Mouse (Mus musculus) mouse trophoblast stem cell (cell line): Measurements from ENCODE around the gene Vti1a.

Source experiments
- in situ Hi-C, 2 experiments: fragments of 300-500 bp; cut with MseI, MboI; formaldehyde crosslinking; loops; 2 replicates in 1 of 2; 3 replicates in 1 of 2; pipeline ENCODE4 v1.15.1; 2025

The Vti1a gene

DNA sequence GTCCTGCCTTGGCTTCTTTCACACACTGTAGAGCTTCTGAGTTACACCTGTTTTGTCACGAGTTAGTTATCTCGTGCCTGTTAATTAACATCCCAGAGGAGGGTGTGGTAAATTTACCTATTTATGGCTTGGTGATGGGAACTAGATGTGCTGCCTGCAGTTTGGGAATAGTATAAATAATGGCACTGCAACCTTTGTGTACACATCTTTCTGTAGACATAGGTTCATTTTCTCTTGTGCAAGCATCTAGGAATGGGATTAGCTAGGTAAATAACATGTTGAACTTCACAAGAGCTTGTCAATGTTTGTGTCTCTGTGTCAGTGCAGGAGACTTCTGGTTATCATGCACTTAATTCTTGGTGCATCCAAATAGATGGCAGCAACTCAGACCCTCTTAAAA lies 204.1 kb downstream of the Vti1a start:
- in situ Hi-C loops, result no loop called here

DNA sequence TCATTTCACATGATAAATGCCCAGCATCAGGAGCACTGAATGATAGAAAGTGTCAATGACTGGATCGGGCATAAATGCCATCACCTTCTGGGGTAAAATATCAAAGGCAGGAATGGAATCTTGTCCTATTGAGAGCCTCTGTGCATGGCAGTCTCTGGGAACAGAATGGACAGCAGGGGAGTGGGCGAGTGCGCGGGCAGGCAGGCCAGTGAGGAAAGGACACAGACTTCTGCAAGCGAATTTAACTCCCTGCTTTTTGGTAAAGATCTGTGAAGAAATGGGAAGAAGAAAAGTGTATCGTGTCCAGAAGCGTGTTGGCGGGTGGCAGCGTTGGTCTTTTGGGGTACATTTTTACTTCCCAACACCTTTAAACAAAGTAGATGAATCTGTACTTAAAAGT lies 207.2 kb downstream of the Vti1a start:
- in situ Hi-C loops, result no loop called here

DNA sequence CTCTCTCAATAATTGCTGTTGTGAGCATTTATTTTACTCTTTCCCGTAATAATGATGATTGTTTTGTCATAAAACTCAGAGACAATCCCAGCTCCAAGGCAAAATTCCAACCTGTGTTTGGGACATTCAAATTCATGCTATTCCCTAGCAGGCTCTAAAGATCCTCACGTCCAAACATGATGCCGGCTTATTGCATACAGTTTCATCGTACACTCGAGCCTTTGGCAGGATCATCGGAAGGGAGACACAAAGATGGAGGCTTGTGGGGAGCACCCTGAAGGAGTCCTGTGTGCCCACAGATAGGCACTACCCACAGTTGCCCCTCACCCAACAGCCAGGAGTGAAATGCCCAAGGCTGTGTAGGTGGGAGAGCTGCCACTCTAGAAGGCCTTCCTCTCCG lies 208.3 kb downstream of the Vti1a start:
- in situ Hi-C loops, result no loop called here

DNA sequence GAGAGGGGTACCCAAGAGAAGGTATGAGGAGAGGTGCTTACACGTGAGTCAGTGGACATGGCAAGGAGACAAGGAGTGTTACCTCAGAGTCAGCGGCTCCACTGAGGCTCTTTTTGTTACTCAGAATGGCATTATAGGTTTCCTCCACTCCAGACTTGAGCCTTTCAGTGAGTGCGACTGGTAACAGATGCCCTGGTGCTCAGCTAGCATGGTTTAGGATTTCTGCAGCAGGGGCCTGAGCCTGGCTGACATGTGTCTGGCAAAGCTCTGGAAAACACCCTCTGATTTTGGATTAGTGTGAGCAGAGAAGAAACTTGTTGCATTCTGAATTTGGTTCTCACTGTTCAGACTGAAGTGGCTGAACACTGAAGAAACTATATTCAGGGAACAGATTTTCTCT lies 209.0 kb downstream of the Vti1a start:
- in situ Hi-C loops, result no loop called here

DNA sequence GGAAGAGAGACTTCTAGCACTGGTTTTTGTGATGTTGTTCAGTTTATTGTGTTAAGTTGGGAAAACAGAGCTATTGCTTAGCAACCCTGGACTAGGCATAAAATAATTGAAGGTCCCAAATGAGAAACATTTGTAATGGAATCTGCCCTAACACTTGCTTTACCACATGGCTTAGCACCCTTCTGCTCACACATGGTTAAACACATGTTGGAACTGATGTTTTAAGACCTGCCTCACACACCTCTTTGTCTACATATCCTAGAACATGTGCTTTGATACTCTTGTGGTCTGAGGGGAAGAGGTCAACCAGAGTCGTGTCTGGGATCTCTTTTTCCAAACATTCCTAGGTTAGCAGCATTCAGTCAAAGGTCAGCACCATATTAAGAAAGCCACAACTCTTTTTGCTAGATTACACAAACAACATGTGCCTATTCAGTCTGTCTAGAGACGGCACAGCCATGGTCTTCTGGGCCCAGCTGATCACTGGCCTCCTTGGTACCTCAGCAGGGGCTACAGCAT lies 210.7 kb downstream of the Vti1a start:
- in situ Hi-C loops, result no loop called here

DNA sequence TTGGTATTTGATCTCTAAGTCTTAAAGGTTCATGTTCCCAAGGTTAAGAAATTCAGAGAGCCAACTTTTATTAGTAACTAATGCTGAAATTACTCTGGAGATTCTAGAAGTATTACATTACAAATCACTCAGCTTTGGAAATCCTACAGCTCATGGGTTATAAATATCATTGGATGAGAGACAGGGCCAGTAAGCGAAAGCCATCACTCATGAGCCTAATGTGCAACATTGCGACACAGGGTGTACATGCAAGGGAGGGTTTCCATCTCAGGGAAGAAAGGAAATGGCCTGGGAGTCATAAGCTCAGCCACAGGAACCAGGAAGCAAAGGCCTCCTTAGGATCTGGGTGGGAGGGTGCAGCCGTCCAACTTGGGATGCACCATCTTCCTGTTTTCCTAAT lies 213.9 kb downstream of the Vti1a start:
- in situ Hi-C loops, result no loop called here

DNA sequence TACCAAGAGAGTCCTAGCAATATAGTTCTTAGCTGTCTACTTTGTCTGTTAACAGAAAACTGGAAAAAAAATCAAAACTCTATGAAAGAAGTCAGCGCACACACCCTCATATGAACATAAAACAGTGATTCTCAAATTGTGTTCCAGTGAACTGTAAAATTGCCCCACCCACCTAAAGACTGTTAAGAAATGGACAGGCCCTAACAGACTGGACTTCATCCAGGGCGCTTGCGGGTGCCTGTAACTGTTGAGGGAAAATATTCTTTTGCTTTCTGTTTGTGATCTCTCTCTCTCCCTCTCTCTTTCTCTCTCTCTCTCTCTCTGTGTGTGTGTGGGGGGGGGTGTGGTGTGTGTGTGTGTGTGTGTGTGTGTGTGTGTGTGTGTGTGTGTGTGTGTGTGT lies 216.6 kb downstream of the Vti1a start:
- in situ Hi-C loops, result no loop called here

DNA sequence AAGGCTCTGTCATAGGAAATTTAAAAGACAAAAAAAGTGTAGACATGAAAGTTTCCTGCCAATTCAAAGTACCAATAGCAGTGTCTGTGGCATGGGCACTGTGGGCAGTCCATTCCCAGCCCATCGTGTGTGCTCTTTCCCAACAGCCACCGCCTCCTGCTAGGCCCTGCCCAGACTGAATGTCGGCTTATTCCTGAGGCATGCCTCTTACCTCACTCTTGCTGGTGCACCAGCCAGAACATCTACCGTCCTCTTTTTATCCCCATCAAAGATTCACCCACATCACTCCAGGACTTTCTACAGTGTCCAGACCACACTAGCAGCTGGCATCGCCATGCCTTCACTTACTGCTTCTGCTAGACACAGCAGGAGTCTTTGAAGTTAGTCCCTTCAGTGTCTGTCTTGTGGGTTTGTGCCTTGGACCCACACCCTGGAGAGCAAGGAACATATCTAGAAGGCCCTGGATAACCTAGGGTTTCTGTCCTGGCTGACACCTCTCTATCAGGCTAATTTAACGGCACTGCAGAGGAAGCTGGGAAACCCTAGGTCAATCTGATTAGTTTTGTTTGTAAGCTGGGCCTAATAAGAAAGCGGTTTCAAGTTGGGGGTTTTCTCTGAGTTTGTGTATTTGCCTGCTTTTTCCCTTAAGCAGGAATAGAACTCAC lies 220.3 kb downstream of the Vti1a start:
- in situ Hi-C loops, result no loop called here

DNA sequence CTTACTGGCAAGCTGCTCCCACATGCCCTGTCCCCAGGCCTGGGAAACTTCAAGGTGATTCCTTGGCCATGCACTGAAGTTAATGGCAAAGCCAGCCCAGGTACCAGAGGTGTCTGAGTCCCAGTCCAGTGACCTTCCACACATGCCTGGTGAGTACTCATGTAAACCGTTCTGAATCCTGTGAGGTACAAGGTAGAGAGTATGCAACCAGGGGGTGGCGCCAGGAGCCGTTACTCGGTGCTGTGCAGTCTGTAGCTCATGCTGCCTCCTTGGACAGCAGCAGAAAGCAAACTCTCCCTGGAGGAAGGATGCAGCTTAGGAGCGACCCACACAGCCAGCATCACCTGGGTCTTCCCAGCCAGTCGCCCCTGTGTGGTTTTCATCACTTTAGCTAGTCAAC lies 221.6 kb downstream of the Vti1a start:
- in situ Hi-C loops, result no loop called here

DNA sequence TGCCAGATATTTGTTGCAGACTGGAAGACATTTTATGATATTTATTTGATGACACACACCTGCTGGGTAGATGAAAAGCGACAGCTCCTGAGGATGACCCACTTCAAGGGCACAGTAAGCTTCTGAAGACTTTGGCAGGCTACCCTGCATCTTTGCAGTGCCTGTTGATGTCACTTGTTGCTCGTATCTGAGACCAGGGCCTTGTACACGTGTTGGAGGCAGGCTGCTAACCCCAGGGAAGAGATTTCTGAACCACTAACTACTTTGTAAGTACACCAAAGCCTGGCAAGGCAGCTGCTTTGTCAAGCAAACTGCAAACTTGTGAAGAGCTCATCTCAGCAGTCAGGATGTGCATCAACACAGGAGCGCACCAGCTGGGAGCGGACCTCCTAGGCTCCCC lies 225.5 kb downstream of the Vti1a start:
- in situ Hi-C loops, result no loop called here

DNA sequence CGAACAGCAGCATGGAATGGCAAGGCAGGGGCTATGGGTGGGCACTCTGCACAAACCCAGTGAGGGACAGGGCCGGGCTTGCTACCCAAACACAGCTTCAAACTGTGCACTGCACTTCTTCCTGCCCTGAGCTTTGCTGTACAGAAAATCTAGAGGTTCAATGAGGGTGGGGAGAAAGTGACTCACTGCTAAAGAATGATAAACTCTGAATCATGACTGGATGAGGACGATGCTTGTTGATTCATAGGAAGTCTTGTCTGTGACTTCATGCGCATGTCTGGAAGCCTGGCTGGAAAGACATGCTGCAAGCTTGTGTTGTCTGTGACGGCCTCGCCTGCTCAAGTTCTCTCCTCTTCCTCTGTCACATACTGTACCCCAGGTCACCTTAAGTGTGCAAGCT lies 226.4 kb downstream of the Vti1a start:
- in situ Hi-C loops, result no loop called here

DNA sequence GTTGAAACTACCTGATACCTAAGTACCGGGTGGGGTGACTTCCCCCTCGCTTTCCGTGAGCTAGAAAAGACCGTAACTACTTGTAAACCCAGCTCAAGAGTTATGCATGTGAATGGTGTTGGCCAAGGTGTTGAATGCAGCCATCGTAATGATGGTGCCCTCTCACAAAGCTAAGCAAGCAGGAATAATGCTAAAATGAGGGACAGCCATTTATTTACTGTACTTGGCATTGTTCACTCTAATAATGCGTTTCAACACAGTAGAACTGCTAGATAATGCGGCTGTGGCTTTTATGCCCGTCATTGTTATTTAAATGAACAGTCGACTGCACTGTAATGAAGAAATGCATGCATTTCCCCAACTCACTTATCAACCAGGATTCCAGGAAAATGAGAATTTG lies 227.1 kb downstream of the Vti1a start:
- in situ Hi-C loops, result no loop called here

DNA sequence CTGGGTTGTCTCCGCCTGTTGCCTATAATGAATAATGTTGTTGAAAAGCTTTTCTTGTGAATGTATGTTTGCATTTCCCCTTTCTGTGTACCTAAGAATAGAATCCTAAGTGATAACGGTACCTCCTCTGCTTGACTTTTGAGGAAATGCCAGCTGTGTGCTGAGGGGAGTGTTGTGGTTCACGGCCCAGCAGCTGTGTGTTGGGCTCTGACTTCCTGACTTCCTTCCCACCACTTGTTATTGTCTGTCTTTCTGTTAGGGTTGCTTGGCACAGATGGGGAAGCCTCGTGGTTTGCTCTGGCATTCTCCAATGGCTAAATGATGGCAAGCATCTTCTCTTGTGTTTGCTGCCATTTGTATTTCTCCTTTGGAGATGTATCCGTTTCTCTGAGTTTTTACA lies 228.4 kb downstream of the Vti1a start:
- in situ Hi-C loops, result no loop called here

DNA sequence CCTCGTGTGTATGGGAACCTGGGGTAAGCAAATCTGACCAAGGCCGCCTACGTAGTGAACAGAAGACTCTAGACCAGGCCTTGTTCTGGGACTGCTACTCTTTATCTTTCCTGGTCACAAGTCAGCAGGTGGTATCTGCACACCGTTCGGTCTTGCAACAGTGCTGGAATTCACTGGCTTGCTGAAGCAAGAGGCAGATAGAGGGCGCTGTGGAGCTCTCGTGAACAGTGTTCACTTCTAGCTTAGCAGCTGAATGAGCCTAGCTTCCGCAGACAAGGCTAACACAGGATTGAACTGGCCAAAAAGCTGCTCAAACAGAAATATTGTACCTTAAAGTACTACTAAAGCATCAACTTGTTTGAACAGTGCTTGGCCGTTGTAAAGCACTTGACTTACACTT lies 229.4 kb downstream of the Vti1a start:
- in situ Hi-C loops, result no loop called here

DNA sequence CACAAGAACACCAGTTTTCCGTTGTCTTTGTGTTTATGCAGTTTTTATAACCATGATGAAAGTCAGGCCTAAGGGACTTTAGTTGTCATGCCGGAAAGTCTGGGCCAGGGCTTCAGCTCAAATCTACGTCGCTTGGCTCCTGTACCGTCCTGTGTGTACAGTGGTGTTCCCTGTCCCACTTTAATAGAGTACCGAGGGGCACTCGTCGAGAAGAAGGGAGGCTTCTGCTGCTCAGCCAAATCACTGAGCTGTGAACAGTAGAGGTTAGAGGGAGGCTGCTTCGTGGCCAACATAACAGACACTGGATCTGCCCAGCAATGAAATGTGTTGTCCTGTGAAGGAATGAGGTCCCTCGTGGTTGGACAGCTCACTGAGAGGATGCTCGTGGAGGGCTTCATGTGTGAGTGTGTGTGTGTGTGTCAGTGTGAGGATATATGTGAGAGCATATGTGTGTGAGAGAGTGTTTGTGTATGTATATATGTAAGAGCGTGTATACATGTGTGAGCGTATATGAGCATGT lies 230.0 kb downstream of the Vti1a start:
- in situ Hi-C loops, result no loop called here

DNA sequence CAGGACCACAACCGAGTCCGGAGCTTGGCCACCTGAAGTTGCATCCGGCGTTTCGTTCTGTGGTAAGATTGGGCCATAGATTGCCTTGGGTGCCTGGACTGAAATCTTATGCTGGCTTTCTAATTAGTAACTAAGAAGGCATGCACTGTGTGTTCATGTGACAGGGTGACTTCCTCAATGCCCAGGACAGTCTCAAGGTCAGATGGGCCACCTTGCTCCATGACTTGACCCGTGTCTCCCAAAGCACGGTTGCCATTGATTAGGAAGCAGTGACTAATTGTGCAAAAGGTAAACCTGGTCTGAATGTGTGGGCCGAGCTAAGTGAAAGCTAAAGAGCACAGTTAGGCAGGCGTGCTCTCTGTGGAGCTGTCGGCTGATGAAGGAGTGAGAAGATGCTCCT lies 232.1 kb downstream of the Vti1a start:
- in situ Hi-C loops, result no loop called here

DNA sequence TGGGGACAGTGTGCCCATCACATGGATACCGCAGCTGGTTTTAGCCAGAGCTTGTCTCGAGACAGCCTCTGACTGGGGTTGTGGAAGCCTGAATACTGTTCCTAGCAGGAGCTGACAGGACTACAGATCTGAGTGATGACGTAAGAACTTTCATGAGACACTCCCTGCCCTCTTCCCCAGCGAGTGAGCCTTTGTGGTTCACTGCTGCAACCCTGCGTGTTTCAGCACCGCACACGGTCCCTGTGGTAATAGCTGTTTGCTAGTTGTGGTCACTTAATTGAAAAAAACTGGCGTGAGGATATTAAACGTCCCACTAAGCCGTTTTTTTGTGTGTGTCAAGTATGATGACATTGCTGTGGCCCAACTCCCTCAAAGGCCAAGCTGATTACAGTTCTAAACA lies 232.6 kb downstream of the Vti1a start:
- in situ Hi-C loops, result no loop called here

DNA sequence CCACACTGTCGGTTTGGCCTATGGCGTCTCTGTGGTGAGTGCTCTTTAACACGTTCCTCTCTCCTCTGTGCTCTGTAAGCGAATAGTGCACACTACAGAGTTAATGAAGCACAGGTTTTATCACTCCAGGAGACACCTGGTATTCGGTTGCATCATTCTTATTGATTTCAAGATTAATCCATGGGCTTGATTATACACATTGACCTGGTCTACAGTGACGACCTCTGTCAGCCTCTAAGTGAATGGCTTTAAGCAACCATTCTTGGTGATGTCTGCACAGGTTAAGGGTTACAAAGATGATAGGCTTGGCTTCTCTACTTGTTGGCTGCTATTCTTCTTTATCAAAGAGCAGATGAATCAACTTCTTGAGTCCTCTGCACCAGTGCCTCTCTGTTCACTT lies 234.1 kb downstream of the Vti1a start:
- in situ Hi-C loops, result no loop called here

DNA sequence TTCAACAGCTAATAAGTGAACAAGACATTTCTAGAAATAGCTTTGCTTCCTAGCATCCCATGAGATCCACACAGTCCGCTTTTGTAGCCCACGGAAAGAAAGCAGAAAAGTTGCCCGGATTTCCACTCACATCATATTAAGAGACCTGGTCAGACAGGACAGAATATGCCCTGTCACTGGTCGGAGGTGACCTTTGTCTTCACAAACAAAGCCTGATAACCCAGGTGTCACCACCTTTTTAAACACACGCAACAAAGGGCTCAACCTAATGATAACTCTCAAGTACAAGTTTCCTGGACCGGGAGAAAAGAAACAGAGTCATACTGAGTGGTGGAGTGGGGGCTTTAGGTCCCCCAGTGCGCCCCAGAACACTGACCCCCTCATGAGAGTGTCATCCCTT lies 236.2 kb downstream of the Vti1a start:
- in situ Hi-C loops, result no loop called here

DNA sequence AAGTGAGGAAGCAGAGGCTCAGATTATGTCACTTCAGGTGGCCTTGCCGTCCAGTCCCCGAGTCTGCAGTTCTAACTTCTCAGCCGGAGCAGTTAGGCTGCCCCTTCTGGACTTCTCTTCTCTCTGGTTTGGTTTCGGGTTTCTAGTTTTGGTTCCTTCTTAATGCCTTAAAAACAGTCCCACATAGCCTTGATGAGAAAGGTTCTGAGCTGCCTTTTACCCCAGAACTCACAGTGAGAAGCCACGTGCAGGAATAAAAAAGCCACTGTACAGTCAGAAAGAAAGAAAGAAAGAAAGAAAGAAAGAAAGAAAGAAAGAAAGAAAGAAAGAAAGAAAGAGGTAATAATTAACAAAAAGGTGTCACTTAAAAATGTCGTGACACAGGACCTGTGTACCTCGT lies 236.8 kb downstream of the Vti1a start:
- in situ Hi-C loops, result no loop called here

DNA sequence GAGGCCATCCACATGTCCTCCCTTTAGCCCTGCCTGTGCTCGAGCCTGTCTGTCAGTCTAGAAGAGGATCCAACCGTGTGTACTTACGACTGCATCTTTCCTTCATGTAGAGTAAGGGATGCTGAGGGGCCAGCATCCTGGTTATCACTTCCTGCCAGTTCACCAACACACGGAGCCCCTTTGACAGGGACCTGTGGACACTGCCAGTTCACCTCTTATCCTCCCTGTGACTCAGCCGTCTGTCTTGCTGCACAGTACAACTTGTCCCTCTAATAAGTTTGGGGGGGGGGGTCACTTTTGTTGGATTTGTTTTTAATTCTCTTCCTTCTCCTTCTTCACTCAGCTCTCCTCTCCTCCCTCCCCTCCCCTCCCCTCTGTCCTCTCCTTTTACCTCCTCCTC lies 238.2 kb downstream of the Vti1a start:
- in situ Hi-C loops, result no loop called here

DNA sequence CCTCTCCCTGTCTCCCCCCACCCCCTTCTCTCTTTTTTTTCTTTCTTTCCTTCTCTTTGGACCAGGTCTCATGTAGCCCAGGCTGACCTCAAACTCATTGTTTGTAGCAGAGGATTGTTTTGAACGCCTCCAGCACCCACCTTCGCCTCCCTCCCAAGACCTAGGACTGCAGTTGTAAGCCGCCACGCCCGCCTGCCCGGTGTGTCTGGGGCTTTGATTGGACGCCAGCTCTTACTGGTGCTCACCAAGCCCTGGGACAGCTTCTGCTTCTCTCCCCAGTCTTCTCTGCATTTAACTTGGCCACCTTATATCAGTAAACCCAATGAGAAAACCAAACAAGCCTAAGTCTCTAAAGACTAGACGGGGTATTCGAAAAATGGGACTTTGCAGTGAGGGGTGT lies 238.6 kb downstream of the Vti1a start:
- in situ Hi-C loops, result no loop called here

DNA sequence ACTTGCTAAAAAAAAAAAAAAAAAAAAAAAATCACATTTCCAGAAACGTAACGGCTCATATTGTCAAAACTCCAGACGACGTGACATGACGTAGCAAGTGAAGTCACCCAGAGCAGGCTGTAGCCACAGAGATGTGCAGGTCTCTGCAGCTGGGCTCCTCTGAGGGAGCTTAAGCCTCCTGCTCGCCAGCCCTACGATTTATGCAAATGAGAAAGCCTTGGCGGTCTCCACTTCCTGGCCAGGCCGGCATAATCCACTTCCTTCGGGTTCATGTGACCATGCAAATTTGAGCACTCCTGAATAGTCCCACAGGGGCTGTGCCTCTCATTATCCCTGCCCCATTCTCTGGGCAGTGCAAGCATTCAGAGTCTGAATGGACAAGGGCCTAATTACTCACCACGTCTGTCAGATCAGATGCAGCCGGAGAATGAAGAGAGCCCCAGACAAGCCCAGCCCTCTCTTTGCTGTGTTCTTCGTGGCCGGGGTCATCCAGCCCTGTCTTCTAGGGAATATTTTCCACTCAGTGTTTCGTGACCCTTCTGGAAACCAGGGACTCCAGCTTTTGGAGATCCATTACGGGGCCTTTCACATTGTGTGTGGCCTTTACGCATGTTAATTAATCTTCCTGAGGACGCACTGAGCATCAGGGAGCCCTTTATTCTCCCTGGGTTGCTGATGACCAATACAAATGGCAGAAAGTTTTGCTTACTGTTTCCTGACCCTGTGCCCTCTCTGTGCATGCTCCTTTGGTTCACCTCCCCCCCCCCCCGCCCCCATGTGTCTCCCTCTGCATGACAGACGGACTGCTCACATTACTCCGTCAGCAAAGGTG lies 240.3 kb downstream of the Vti1a start:
- in situ Hi-C loops, result no loop called here
